Mouse (Mus musculus) thymus, postnatal 36 days (tissue): ENCODE measurements around the gene Ocm.

ENCODE experiments used
- DNase-seq, 2 experiments: peaks; one replicate each; pipeline ENCODE4 v3.0.0; 2022; ENCODE audit warnings: mixed read lengths in 2 of 2

Ocm gene

GRCm38 (mm10) chr5:143999409-143999808 is 27.1 kb downstream of the Ocm start:
- no peak for DNase-seq

- DNase-seq = no peak
Observed at GRCm38 (mm10) chr5:143994632-143995365, 31.7 kb downstream of the Ocm start.

- DNase-seq = no peak
Observed at GRCm38 (mm10) chr5:143993849-143994248, 32.6 kb downstream of the Ocm start.

GRCm38 (mm10) chr5:143993260-143993659 is 33.2 kb downstream of the Ocm start:
- DNase-seq = no peak

GRCm38 (mm10) chr5:143992661-143993060 is 33.8 kb downstream of the Ocm start:
- no peak for DNase-seq

- no peak for DNase-seq
Observed at GRCm38 (mm10) chr5:143990086-143990485, 36.4 kb downstream of the Ocm start.

- DNase-seq = no peak
Observed at GRCm38 (mm10) chr5:143989046-143989445, 37.4 kb downstream of the Ocm start.

GRCm38 (mm10) chr5:143987596-143987995 is 38.9 kb downstream of the Ocm start:
- no peak for DNase-seq

GRCm38 (mm10) chr5:143985381-143985780 is 41.1 kb downstream of the Ocm start:
- DNase-seq = no peak

GRCm38 (mm10) chr5:143982361-143982760 is 44.1 kb downstream of the Ocm start:
- no peak for DNase-seq

- no peak for DNase-seq
Observed at GRCm38 (mm10) chr5:143980858-143981257, 45.6 kb downstream of the Ocm start.

- no peak for DNase-seq
Observed at GRCm38 (mm10) chr5:143976726-143977431, 49.6 kb downstream of the Ocm start.

- DNase-seq = no peak
Observed at GRCm38 (mm10) chr5:143976232-143976631, 50.2 kb downstream of the Ocm start.

GRCm38 (mm10) chr5:143975631-143975933 is 50.9 kb downstream of the Ocm start:
- DNase-seq = no peak

GRCm38 (mm10) chr5:143974931-143975630 is 51.4 kb downstream of the Ocm start:
- peak; percentile 27 to 35 for DNase-seq

- no peak for DNase-seq
Observed at GRCm38 (mm10) chr5:143972628-143973027, 53.8 kb downstream of the Ocm start.
